ENCODE assay signal across 22 mouse cellular contexts in genomic region chr2:161387054-161387453, GRCm38 (mm10).
DNase-seq lines count a peak whose midpoint lies in the region; ATAC-seq and TF ChIP-seq lines count a peak whose summit lies in the region.
"Had no signal": no experiment of that assay in that cellular context is flagged by ENCODE, and none has a peak within 500 bp of the region (broad histone marks: within the 10 kb centered on the region; RNA-seq: fewer than 3 reads in every experiment).

No protein-coding gene starts in this region.

- peak; percentile 41; the same call in 1 of the 2 replicates for ATAC-seq in lung, embryonic 15.5 days (ENCODE audit: borderline replicate concordance, extremely low read depth, low FRiP score, low TSS enrichment)
- ATAC-seq: forebrain, embryonic 13.5 days; forebrain, embryonic 16.5 days had no signal

- no peak for TF ChIP-seq CTCF in brain, embryonic 14.5 days (IDR thresholded peaks at IDR 0.05; ENCODE audit: borderline replicate concordance, extremely low read depth, insufficient read depth, insufficient read length)

- no peak overlapping the region for H3K4me3 ChIP-seq in lung, embryonic 15.5 days
- H3K4me3 ChIP-seq: embryonic facial prominence, embryonic 13.5 days; embryonic facial prominence, embryonic 15.5 days; erythroblast, embryonic 14.5 days; forebrain, embryonic 10.5 days; forebrain, embryonic 13.5 days had no signal

- H3K4me1 ChIP-seq in lung, embryonic 15.5 days = no peaks in the 10 kb centered on the region
- H3K4me1 ChIP-seq: embryonic facial prominence, embryonic 13.5 days; embryonic facial prominence, embryonic 15.5 days; forebrain, embryonic 13.5 days had no signal

- no peak overlapping the region for H3K27ac ChIP-seq in lung, embryonic 15.5 days
- H3K27ac ChIP-seq: embryonic facial prominence, embryonic 13.5 days; embryonic facial prominence, embryonic 15.5 days; forebrain, embryonic 10.5 days; forebrain, embryonic 13.5 days had no signal

- peak; percentile 22 for DNase-seq in heart, adult 11 months
- no peak for DNase-seq in heart, adult 8-10 months (ENCODE audit: low spot score)
- DNase-seq in lung, adult 18-20 months = no peak
- DNase-seq in brain, embryonic 14.5 days (ENCODE audit: low read depth) = peak; percentile 35
- DNase-seq in adrenal gland, postnatal 10 days = no peak
- DNase-seq: adrenal gland, adult 2 months; adrenal gland, postnatal 14 days; adrenal gland, postnatal 36 days; cerebellum, adult 11 months; cerebellum, adult 18-20 months; cerebellum, adult 8-10 months; cerebellum, adult 9-11 months; cerebellum, postnatal 14 days; cerebellum, postnatal 36 days; embryo, embryonic 11 days had no signal

- TF ChIP-seq POLR2A in brain, embryonic 14.5 days (IDR thresholded peaks at IDR 0.05; ENCODE audit: borderline replicate concordance, extremely low read depth, insufficient read depth, insufficient read length, poor library complexity, severe bottlenecking) = no peak

- H3K9me3 ChIP-seq in lung, embryonic 15.5 days = no peaks in the 10 kb centered on the region
- H3K9me3 ChIP-seq: embryonic facial prominence, embryonic 13.5 days; embryonic facial prominence, embryonic 15.5 days; forebrain, embryonic 10.5 days; forebrain, embryonic 13.5 days had no signal

- no peak overlapping the region for H3K4me2 ChIP-seq in lung, embryonic 15.5 days
- H3K4me2 ChIP-seq: embryonic facial prominence, embryonic 13.5 days; embryonic facial prominence, embryonic 15.5 days; forebrain, embryonic 13.5 days had no signal

- H3K36me3 ChIP-seq in lung, embryonic 15.5 days = no peaks in the 10 kb centered on the region
- H3K36me3 ChIP-seq: embryonic facial prominence, embryonic 13.5 days; embryonic facial prominence, embryonic 15.5 days; forebrain, embryonic 10.5 days had no signal

- no peak overlapping the region for H3K9ac ChIP-seq in lung, embryonic 15.5 days
- H3K9ac ChIP-seq: embryonic facial prominence, embryonic 13.5 days; embryonic facial prominence, embryonic 15.5 days; forebrain, embryonic 13.5 days had no signal

- WGBS in lung, embryonic 15.5 days = 49% methylated on average over 6 of the region's 6 CpGs

- H3K27me3 ChIP-seq in lung, embryonic 15.5 days = no peaks in the 10 kb centered on the region
- H3K27me3 ChIP-seq: embryonic facial prominence, embryonic 13.5 days; embryonic facial prominence, embryonic 15.5 days; forebrain, embryonic 13.5 days had no signal

Comparison
In these comparisons a context has a peak if more than half of its experiments do, and no peak if none do; other contexts are left out.
1. DNase-seq: peak in heart, adult 11 months (single experiment) and brain, embryonic 14.5 days (single experiment); none in heart, adult 8-10 months (single experiment), lung, adult 18-20 months (0 of 2) and adrenal gland, postnatal 10 days (single experiment).